Mouse (Mus musculus): Measurements from ENCODE around the gene Siah1a. TPM values are rescaled to one million over a fixed set of nuclear protein-coding genes. Genes with fewer than 3 reads are reported as not detected.

Siah1a gene
- 9.0 and 9.1 TPM in 2 replicates for polyA plus RNA-seq (2012; rRNA removed)

GRCm38 (mm10) chr8:86745221-86745934 is at the start of gene Siah1a, which contains the start of gene Gm10638:
TSS of gene Siah1a (minus strand) at chr8:86745934.
TSS of gene Gm10638 (plus strand) at chr8:86745699.

Other genes starting within 250 kb of the Siah1a start
- 0.01 TPM in 2 replicates for gene Abcc12, start 165.2 kb downstream of the Siah1a start, polyA plus RNA-seq (2012; rRNA removed)
- gene Lonp2, start 121.9 kb downstream of the Siah1a start, polyA plus RNA-seq (2012; rRNA removed) = 40.6 and 44.6 TPM in 2 replicates
- 0.30 and 0.32 TPM in 2 replicates for gene Gm10638, start 235 bp downstream of the Siah1a start, polyA plus RNA-seq (2012; rRNA removed)
- gene N4bp1, start 139.3 kb upstream of the Siah1a start, polyA plus RNA-seq (2012; rRNA removed) = 2.9 and 3.6 TPM in 2 replicates

All from liver, embryonic 18 days (tissue).